Mouse (Mus musculus) heart, embryonic 12.5 days (tissue): ENCODE data around the gene Gpc6. TPM values are rescaled to one million over a fixed set of nuclear protein-coding genes. Genes with fewer than 3 reads are reported as not detected.

Source experiments
- ATAC-seq: fragments of 200-750 bp; cut with Nextera tagmentation; 2 replicates; pipeline ENCODE4 v1.8.0; 2017; ENCODE audit warnings: moderate TSS enrichment, moderate library complexity; ENCODE audit not compliant: insufficient number of reproducible peaks, low FRiP score
- H3K27ac ChIP-seq: fragments of 300-500 bp; sonication (generic); 2 replicates; pipeline ENCODE4 v1.5.1; 2016; ENCODE audit warnings: mild to moderate bottlenecking, moderate library complexity; ENCODE audit not compliant: poor library complexity, severe bottlenecking
- H3K27me3 ChIP-seq: fragments of 300-500 bp; sonication (generic); replicated peaks from 2 replicates; pipeline ENCODE4 v1.6.1; 2016; ENCODE audit warnings: mild to moderate bottlenecking, moderate library complexity
- H3K36me3 ChIP-seq: fragments of 300-500 bp; sonication (generic); 2 replicates; pipeline ENCODE4 v1.6.1; 2016; ENCODE audit warnings: mild to moderate bottlenecking, moderate library complexity
- H3K4me1 ChIP-seq: fragments of 300-500 bp; sonication (generic); replicated peaks from 2 replicates; pipeline ENCODE4 v1.6.1; 2016; ENCODE audit warnings: mild to moderate bottlenecking
- H3K4me2 ChIP-seq: fragments of 300-500 bp; sonication (generic); 2 replicates; pipeline ENCODE4 v1.6.1; 2016; ENCODE audit warnings: mild to moderate bottlenecking, moderate library complexity
- H3K4me3 ChIP-seq: fragments of 300-500 bp; sonication (generic); 2 replicates; pipeline ENCODE4 v1.5.1; 2016; ENCODE audit warnings: mild to moderate bottlenecking
- H3K9ac ChIP-seq: fragments of 300-500 bp; sonication (generic); 2 replicates; pipeline ENCODE4 v1.6.1; 2016; ENCODE audit warnings: mild to moderate bottlenecking, moderate library complexity
- H3K9me3 ChIP-seq: fragments of 300-500 bp; sonication (generic); replicated peaks from 2 replicates; pipeline ENCODE4 v1.6.1; 2016; ENCODE audit warnings: mild to moderate bottlenecking, moderate library complexity
- WGBS: fragments of 180-500 bp; shearing (Covaris S2); methylation state at CpG from one replicate; pipeline ENCODE4 v1.1.7; 2016; 5-methylcytosine and 5-hydroxymethylcytosine counted together
- polyA plus RNA-seq: library from polyadenylated mRNA; unstranded; fragments of >200 nt; fragmentation: Nextera tagmentation; extraction: Ambion mirVana; gene quantifications from 2 replicates; pipeline ENCODE4 v1.2.1, GENCODE M21; 2016

The Gpc6 gene
- polyA plus RNA-seq, 1 experiment from 2014 or later, result 15.9 TPM

DNA sequence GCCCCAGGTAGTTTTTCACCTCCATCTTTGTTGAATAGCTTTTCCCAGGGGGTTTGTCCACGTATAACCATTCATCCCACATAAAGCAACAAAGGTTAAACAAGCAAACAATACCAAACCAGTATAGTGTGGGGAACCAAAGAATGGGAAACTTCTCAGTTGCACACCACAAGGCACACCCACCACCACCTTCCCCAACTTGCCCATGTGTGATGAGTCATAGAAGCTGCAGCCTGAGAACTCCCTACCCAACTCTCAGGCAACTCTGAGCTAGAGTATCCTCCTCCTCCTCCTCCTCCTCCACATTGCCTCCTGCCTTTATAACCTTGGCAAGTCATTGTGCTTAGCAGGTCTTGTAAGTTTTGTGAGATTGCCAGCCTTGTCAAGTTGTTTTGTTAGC lies 718.0 kb downstream of the Gpc6 start:
- WGBS, result 73% methylated on average over 1 of the region's 1 CpGs
- no peak for ATAC-seq
- Histone ChIP-seq H3K4me1 (peaks cover 6% of the 10 kb centered on the region; the same call in 1 of the 2 replicates), H3K27ac (no peak overlapping the region), H3K9me3 (no peaks in the 10 kb centered on the region), H3K9ac (no peak overlapping the region), H3K4me3 (no peak overlapping the region), H3K36me3 (no peaks in the 10 kb centered on the region), H3K4me2 (no peak overlapping the region), H3K27me3 (peaks cover 24% of the 10 kb centered on the region)

DNA sequence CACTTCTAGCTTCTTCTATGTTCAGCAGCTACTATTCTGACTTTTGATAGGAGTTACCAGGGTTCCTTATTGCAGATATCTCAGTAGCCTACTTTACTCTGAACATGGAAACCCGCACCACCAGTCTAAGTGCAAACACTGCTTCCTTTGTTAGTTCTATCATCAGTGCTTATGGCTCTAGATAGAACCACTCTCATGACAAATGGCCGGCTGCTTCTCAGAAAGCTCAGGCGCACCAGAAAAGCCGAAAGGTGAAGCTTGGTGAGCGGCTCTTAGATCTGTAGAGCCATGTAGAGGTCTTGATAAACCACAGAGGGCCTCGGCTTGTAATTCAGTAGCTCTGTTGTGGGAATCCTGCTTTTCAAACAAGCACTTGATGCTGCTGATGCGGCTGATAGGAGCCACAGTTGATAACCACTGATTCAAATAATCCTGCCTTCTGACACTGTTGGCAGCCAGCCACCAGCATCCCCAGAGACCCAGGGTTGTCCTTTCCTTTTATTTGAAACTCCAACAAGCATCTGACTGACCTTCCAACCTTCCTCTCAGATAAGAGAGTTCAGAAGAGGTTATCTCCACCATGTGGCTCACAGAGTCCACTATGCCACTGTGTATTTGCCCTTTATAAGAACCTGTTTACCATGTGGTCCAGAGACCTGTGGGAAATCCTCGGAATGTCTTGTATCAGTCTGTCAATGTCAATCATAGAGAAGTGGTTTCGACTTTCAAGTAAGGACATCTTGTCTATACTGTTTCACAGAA lies 723.3 kb downstream of the Gpc6 start:
- peaks cover 27% of the 10 kb centered on the region for H3K27me3 ChIP-seq
- peak overlapping the region; percentile 54 for H3K27ac ChIP-seq
- H3K36me3 ChIP-seq, result no peaks in the 10 kb centered on the region
- H3K4me2 ChIP-seq, result peak overlapping the region; percentile 18; the same call in 1 of the 2 replicates
- 13% methylated on average over 9 of the region's 9 CpGs for WGBS
- no peak overlapping the region for H3K4me3 ChIP-seq
- H3K4me1 ChIP-seq, result peaks cover 13% of the 10 kb centered on the region
- no peaks in the 10 kb centered on the region for H3K9me3 ChIP-seq
- H3K9ac ChIP-seq, result no peak overlapping the region
- peak; percentile 9; the same call in 1 of the 2 replicates for ATAC-seq

DNA sequence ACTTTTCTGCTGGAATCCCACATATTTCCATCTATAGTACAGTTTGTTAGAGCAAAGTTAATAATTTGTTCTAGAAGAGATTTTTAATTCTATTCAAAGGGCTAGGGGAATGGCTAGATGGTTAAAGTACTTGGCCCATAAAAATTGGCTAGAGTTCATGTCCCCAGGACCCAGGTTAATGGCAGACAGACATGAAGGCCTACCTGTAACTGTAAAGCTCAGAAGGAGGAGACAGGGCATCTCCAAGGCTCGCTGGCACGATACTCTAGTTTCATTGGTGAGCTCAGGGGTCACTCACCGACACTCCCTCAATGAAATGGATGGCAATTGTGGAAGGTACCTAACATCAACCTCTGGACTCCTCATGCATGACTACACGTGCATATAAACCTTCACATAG lies 725.0 kb downstream of the Gpc6 start:
- peaks cover 24% of the 10 kb centered on the region for H3K27me3 ChIP-seq
- H3K4me2 ChIP-seq, result no peak overlapping the region
- H3K9ac ChIP-seq, result no peak overlapping the region
- no peak for ATAC-seq
- peaks cover 13% of the 10 kb centered on the region for H3K4me1 ChIP-seq
- WGBS, result 84% methylated on average over 4 of the region's 4 CpGs
- H3K27ac ChIP-seq, result no peak overlapping the region
- no peaks in the 10 kb centered on the region for H3K36me3 ChIP-seq
- no peak overlapping the region for H3K4me3 ChIP-seq
- H3K9me3 ChIP-seq, result no peaks in the 10 kb centered on the region

DNA sequence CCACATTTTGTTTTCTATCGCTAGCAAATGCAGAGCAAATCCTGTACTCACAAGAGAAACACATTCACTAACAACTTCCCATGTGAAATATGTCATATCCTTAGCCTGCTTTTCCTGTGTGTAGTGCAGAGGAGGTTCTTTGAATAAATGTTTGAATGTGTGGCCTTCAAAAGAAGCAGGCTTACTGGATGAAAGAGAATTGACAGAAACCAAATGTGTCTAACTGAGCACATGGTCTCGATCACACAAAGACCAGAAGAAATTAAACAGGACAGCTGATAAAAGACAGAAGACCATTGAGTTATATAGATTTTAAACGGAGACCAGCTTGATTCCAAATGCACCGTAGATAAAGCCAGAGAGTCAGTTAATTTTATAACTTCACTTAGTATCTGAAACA lies 726.2 kb downstream of the Gpc6 start:
- 47% methylated on average over 4 of the region's 4 CpGs for WGBS
- peaks cover 18% of the 10 kb centered on the region for H3K27me3 ChIP-seq
- H3K4me3 ChIP-seq, result no peak overlapping the region
- H3K4me2 ChIP-seq, result no peak overlapping the region
- no peak overlapping the region for H3K27ac ChIP-seq
- no peak overlapping the region for H3K9ac ChIP-seq
- H3K9me3 ChIP-seq, result no peaks in the 10 kb centered on the region
- H3K4me1 ChIP-seq, result peaks cover 13% of the 10 kb centered on the region
- ATAC-seq, result no peak
- no peaks in the 10 kb centered on the region for H3K36me3 ChIP-seq

DNA sequence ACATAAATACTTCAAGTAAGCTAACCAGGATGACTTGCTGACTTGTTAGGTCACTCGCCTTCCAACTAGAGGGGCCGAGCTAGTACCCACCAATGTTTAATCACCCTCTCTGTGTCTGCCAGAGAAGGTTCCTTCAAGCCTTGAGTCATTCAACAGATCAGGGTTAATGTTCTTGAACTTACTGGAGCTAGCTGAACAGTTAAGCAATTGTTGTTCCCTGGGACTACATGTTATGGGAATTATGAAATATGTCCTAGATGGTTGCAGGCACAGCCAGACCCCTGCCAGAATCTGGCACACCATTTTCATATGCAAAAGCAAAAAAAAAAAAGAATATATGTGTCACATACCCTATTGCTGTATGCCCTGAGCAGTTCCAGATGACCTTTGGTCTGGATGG lies 726.8 kb downstream of the Gpc6 start:
- peaks cover 11% of the 10 kb centered on the region for H3K27me3 ChIP-seq

DNA sequence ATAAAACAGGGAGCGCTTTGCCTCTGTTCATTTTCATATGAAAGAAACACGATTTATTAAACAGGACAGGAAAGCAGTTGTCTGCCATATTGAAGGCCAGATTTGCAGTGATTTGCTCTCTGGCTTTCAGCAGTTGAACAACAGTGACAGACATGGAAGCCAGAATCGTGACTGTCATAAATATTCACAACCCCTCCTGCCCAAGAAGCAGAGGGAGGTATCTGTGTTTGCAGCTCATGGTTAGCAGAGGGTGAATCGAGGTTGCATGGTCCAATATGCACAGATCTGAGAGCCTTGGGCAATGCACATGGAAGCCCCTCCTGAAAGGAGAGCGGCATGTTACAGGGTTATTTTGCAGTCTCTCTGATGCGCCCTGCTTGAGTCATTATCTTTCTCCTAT lies 730.3 kb downstream of the Gpc6 start:
- 85% methylated on average over 6 of the region's 6 CpGs for WGBS
- Histone ChIP-seq H3K4me3 (no peak overlapping the region), H3K9ac (no peak overlapping the region), H3K9me3 (no peaks in the 10 kb centered on the region), H3K36me3 (no peaks in the 10 kb centered on the region), H3K27me3 (0 out of 2 replicates have a peak, but pooled peaks cover 7% of the 10 kb centered on the region), H3K4me1 (no peaks in the 10 kb centered on the region), H3K27ac (no peak overlapping the region), H3K4me2 (no peak overlapping the region)
- ATAC-seq, result no peak

More for the DNA sequence above, 726.8 kb downstream of the Gpc6 start:
- H3K4me3 ChIP-seq, result no peak overlapping the region
- peaks cover 11% of the 10 kb centered on the region for H3K4me1 ChIP-seq
- no peak for ATAC-seq
- H3K4me2 ChIP-seq, result no peak overlapping the region
- WGBS, result 81% methylated on average over 2 of the region's 2 CpGs
- H3K36me3 ChIP-seq, result no peaks in the 10 kb centered on the region
- H3K9ac ChIP-seq, result no peak overlapping the region
- H3K9me3 ChIP-seq, result no peaks in the 10 kb centered on the region
- H3K27ac ChIP-seq, result no peak overlapping the region

DNA sequence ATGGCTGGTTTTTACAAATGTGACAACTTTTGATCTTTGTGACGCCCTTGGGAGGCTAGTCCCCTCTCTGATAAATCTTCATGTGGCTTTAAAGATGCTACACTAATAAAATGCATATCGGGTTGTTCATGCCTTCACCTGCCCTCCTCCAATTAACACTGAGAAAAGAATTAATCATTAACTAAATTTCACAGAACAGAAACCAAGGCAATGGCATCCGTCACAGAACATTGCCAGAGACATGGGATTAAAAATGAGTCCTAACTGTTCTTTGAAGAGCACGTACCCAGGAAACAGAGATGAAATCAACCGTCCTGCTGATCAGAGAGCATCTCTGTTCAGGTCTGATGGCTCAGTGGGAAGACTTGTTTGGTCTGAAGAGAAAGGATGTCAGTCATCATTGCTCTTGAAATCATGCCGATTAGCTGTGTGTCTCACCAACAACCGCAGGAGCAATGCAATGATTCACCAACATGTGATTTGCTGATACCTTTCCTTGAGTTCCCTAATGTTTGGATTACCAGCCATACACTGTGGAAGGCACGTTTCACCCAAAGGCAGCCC lies 734.2 kb downstream of the Gpc6 start:
- H3K36me3 ChIP-seq, result no peaks in the 10 kb centered on the region
- no peak overlapping the region for H3K9ac ChIP-seq
- 85% methylated on average over 8 of the region's 8 CpGs for WGBS
- no peaks in the 10 kb centered on the region for H3K9me3 ChIP-seq
- no peak overlapping the region for H3K27ac ChIP-seq
- H3K4me3 ChIP-seq, result no peak overlapping the region
- no peak overlapping the region for H3K4me2 ChIP-seq
- H3K4me1 ChIP-seq, result no peaks in the 10 kb centered on the region
- no peak for ATAC-seq
- H3K27me3 ChIP-seq, result no peaks in the 10 kb centered on the region

DNA sequence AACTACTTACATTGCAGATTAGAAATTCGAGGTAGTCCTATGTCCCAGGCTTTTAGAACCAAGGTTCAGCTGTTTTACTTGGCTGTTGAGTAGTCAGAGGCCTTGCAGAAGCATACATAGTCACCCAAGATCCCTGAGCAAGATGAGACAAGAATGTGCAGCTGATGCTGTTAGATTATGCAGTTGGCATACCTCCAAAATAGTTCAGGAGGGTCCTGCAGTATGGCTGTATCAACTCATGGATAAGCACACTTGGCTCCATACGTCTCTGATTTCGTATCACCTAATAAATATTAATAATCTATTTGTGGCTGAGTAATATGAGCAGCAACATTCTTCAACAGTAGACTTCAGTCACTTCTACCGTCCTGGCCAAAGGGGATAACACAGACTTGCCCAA lies 737.1 kb downstream of the Gpc6 start:
- Histone ChIP-seq H3K4me1 (no peaks in the 10 kb centered on the region), H3K27ac (no peak overlapping the region), H3K4me2 (no peak overlapping the region), H3K4me3 (no peak overlapping the region), H3K9ac (no peak overlapping the region), H3K36me3 (no peaks in the 10 kb centered on the region), H3K9me3 (no peaks in the 10 kb centered on the region), H3K27me3 (no peaks in the 10 kb centered on the region)
- WGBS, result 77% methylated on average over 4 of the region's 4 CpGs
- ATAC-seq, result no peak

DNA sequence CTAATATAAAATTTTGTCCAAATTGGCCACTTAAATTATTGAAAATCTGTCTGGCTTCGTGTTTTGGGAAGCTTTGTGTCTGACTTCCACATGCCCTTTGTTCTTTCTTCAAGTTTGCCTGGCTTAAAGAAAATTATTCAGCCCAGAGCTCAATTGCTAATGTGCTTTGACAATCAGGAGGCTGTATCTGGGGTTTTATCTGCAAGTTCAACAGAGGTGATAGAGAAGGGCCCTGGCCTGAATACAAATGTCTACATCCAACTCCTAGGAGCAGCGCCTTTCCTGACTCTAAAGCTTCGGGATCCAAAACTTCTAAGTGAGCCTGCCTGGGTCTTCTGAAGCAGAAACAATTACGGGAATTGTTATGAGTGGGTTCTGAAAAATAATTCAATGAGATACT lies 739.7 kb downstream of the Gpc6 start:
- WGBS, result 87% methylated on average over 4 of the region's 4 CpGs

DNA sequence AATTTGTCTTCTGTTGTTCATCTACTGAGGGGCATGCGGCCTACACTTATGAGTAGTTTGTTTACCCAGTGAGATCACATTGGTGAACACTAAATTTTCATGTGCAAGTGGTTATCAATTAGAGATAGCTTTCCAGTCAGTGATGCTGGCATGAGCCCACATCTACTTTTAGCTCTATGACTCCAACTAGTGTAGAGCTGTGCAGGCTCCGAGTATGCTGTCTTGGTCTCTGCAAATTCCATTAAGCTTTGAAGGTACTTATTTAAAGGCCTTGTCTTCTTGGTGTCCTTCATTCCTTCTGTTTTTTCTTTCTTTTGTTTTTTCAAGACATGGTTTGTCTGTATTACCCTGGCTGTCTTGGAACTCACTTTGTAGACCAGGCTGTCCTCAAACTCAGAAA lies 741.0 kb downstream of the Gpc6 start:
- Histone ChIP-seq H3K9me3 (no peaks in the 10 kb centered on the region), H3K4me3 (no peak overlapping the region), H3K27me3 (no peaks in the 10 kb centered on the region), H3K9ac (no peak overlapping the region), H3K27ac (no peak overlapping the region), H3K4me2 (no peak overlapping the region), H3K4me1 (no peaks in the 10 kb centered on the region), H3K36me3 (no peaks in the 10 kb centered on the region)
- WGBS, result 63% methylated on average over 2 of the region's 2 CpGs
- ATAC-seq, result no peak

More for the DNA sequence above, 739.7 kb downstream of the Gpc6 start:
- no peaks in the 10 kb centered on the region for H3K9me3 ChIP-seq
- H3K27ac ChIP-seq, result no peak overlapping the region
- H3K4me2 ChIP-seq, result no peak overlapping the region
- H3K4me3 ChIP-seq, result no peak overlapping the region
- no peaks in the 10 kb centered on the region for H3K36me3 ChIP-seq
- no peaks in the 10 kb centered on the region for H3K27me3 ChIP-seq
- no peaks in the 10 kb centered on the region for H3K4me1 ChIP-seq
- H3K9ac ChIP-seq, result no peak overlapping the region
- ATAC-seq, result no peak

DNA sequence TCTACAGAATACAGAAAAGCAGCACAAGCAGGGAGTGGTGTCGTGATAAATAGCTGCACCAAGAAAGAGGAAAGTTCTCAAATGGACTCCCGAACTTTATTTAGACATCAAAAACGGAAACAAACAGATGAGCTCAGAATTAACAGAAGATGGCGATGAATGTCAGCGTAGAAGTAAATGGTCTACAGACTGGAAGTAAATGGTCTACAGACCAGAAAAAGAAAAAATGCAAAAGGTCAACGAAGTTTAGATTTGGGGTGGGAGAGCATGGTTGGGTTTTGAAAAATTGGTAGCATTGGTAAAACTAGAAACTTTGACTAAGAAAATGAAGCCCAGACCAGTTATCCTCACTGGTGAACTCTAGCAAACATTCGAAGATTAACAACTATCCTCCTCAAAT lies 748.4 kb downstream of the Gpc6 start:
- Histone ChIP-seq H3K4me2 (no peak overlapping the region), H3K4me1 (no peaks in the 10 kb centered on the region), H3K4me3 (no peak overlapping the region), H3K27me3 (no peaks in the 10 kb centered on the region), H3K27ac (no peak overlapping the region), H3K9me3 (no peaks in the 10 kb centered on the region), H3K36me3 (no peaks in the 10 kb centered on the region), H3K9ac (no peak overlapping the region)
- no peak for ATAC-seq
- 85% methylated on average over 7 of the region's 7 CpGs for WGBS

DNA sequence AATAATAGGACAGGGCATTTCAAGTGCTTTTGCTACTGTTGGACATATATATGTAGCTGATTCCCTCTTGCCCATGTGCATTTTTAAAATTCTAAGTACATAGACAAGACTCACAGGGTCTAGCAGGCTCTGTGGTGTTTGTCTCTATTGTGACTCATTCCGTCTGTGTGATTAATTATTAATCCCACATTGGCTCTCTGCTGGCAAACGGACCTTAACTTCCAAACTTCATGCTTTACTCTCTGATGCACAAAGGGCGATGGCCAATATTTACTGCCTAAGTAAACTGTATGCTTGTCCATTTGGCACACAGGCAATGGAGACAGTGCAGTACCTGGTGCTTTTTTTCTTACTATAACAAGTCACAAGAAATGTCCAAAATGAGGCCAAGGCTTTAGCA lies 749.4 kb downstream of the Gpc6 start:
- no peaks in the 10 kb centered on the region for H3K9me3 ChIP-seq
- no peak overlapping the region for H3K4me2 ChIP-seq
- H3K27ac ChIP-seq, result no peak overlapping the region
- H3K4me1 ChIP-seq, result no peaks in the 10 kb centered on the region
- 80% methylated on average over 3 of the region's 3 CpGs for WGBS
- no peaks in the 10 kb centered on the region for H3K36me3 ChIP-seq
- no peaks in the 10 kb centered on the region for H3K27me3 ChIP-seq
- H3K9ac ChIP-seq, result no peak overlapping the region
- H3K4me3 ChIP-seq, result no peak overlapping the region
- ATAC-seq, result no peak
